Mouse (Mus musculus) heart, embryonic 10.5 days (tissue): ENCODE measurements at regions not wholly inside any gene's neighbourhood (a gene's known extent, or its start where the extent isn't known, plus 50 kb on each side); places are given as distances from the start of the nearest gene placed in this dataset.

Experiments
- DNase-seq: peaks from one replicate; pipeline ENCODE4 v3.0.0-alpha.2; 2017; ENCODE audit warnings: low spot score
- H3K27ac ChIP-seq: fragments of 300-500 bp; sonication (generic); 2 replicates; pipeline ENCODE4 v1.5.1; 2016; ENCODE audit warnings: mild to moderate bottlenecking
- H3K27me3 ChIP-seq: fragments of 300-500 bp; sonication (generic); 2 replicates; pipeline ENCODE4 v1.6.1; 2016; ENCODE audit warnings: mild to moderate bottlenecking; ENCODE audit not compliant: poor library complexity, insufficient read depth, severe bottlenecking
- H3K36me3 ChIP-seq: fragments of 300-500 bp; sonication (generic); 2 replicates; pipeline ENCODE4 v1.6.1; 2016; ENCODE audit warnings: mild to moderate bottlenecking, moderate library complexity
- H3K4me1 ChIP-seq: fragments of 300-500 bp; sonication (generic); 2 replicates; pipeline ENCODE4 v1.6.1; 2016; ENCODE audit warnings: mild to moderate bottlenecking
- H3K4me3 ChIP-seq: fragments of 300-500 bp; sonication (generic); 2 replicates; pipeline ENCODE4 v1.5.1; 2016; ENCODE audit warnings: mild to moderate bottlenecking, moderate library complexity
- H3K9me3 ChIP-seq: fragments of 300-500 bp; sonication (generic); 2 replicates; pipeline ENCODE4 v1.6.1; 2016; ENCODE audit warnings: mild to moderate bottlenecking, moderate library complexity
- WGBS: fragments of 180-500 bp; shearing (Covaris S2); methylation state at CpG from one replicate; pipeline ENCODE4 v1.1.7; 2016; 5-methylcytosine and 5-hydroxymethylcytosine counted together

DNA sequence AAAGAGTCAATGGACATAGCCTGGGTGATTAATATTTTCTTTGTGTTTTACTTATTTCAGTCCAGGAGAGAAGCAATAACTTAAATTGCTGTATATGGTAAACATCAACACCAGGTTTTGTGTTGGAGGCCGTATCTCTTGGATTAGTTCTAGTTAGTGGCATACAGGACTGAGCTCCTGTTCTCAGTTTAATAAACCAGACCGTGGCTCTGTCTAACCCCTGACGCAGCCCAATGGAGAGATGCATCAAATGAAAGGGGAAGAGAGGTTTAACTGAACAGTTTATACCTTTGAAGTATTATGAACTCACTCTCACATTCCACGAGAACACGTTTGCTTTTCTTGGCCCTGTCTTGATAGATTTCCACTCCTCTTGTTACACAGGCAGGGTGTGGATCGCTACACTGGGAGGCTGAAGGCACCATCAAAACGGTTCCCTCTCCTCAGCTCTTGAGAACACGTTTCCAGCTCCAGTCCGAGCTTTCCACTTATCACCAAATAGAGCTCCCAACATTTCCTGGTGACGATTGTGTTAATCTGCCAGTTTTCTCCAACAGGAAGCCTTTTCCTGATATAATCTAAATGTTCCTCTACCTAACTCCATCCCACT, 54.0 kb upstream of the Cerkl start:
- H3K4me1 ChIP-seq, result peaks cover 18% of the 10 kb centered on the region; the same call in 1 of the 2 replicates
- H3K4me3 ChIP-seq, result no peak overlapping the region
- no peaks in the 10 kb centered on the region for H3K9me3 ChIP-seq
- no peaks in the 10 kb centered on the region for H3K27me3 ChIP-seq
- peak overlapping the region; percentile 56; the same call in 1 of the 2 replicates for H3K27ac ChIP-seq
- H3K36me3 ChIP-seq, result no peaks in the 10 kb centered on the region
- 44% methylated on average over 10 of the region's 10 CpGs for WGBS
- no peak for DNase-seq

DNA sequence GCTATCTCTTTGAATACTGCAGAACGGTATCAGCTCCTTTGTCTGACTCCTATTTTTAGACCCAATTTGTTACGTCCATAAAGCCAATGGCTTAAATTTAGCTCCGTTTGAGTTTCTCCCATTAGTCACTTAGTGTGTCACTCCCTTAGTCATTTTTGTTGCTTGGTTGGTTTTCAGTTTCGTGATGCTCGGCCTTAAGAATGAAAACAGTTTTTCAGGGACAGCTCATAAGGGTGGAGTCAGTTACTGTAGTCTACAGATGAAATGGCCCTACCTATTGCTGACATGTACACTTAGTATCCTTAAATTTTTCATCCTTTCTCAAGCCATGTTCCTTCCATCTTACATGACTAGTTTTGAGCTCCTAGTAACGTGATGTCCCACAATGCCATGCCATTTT, 54.5 kb upstream of the Cerkl start:
- DNase-seq, result no peak
- H3K4me1 ChIP-seq, result peaks cover 18% of the 10 kb centered on the region; the same call in 1 of the 2 replicates
- WGBS, result 33% methylated on average over 6 of the region's 6 CpGs
- no peak overlapping the region for H3K4me3 ChIP-seq
- no peaks in the 10 kb centered on the region for H3K36me3 ChIP-seq
- no peak overlapping the region for H3K27ac ChIP-seq
- H3K9me3 ChIP-seq, result no peaks in the 10 kb centered on the region
- no peaks in the 10 kb centered on the region for H3K27me3 ChIP-seq

DNA sequence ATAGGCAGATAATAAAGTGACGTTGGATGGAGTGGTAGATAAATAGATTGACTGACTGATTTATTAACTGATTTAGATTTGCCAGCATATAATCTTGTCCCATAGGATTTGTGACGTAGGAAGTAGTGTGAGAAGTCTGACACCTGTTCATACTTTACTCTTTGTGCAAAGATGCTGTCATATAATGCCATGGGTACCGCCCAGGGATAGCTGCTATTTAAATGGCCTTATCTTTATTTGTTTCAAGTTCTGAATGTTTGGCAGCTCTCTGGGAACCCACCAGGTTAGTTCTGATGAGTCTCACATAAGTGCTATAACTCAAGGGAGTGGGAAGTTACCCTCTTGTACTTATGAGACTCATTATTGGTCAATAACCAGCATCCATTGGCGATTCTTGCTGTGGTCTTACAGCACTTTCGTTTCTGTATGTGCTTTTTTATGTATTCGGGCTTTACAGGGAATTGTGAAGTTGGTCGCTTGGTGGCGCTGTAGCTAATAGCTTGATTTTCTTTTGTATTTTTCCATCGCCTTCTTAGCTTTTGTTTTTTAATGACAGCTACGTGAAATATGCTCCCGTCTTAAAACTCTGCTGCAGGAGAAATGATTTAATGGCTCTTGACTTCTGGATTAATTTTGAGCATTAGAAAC, 55.2 kb upstream of the Cerkl start:
- H3K27ac ChIP-seq, result no peak overlapping the region

DNA sequence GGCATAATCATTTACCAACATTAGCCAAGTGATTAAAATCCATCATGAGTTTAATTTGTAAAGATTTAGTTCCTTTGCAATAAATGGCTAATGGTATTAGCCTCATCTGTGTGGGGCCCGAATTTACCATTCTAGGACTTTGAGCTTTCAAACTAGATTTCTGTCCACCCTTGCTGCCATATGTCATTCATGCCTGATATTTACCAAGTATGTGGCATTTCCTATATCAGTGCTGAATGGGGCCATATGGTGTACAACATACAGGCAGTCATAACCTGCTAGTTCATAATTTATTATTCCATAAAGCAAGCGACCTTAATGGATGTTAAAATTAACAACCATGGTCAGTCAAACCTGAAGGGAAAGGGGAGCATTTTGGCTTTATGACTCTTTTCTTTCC, 55.8 kb upstream of the Cerkl start:
- Histone ChIP-seq H3K4me1 (peaks cover 18% of the 10 kb centered on the region; the same call in 1 of the 2 replicates), H3K27me3 (no peaks in the 10 kb centered on the region), H3K27ac (no peak overlapping the region), H3K9me3 (no peaks in the 10 kb centered on the region), H3K36me3 (no peaks in the 10 kb centered on the region), H3K4me3 (no peak overlapping the region)
- WGBS, result 72% methylated on average over 2 of the region's 2 CpGs
- DNase-seq, result no peak

More for the DNA sequence above, 55.2 kb upstream of the Cerkl start:
- Histone ChIP-seq H3K9me3 (no peaks in the 10 kb centered on the region), H3K27me3 (no peaks in the 10 kb centered on the region), H3K36me3 (no peaks in the 10 kb centered on the region), H3K4me1 (peaks cover 18% of the 10 kb centered on the region; the same call in 1 of the 2 replicates), H3K4me3 (no peak overlapping the region)
- 30% methylated on average over 11 of the region's 11 CpGs for WGBS
- no peak for DNase-seq

DNA sequence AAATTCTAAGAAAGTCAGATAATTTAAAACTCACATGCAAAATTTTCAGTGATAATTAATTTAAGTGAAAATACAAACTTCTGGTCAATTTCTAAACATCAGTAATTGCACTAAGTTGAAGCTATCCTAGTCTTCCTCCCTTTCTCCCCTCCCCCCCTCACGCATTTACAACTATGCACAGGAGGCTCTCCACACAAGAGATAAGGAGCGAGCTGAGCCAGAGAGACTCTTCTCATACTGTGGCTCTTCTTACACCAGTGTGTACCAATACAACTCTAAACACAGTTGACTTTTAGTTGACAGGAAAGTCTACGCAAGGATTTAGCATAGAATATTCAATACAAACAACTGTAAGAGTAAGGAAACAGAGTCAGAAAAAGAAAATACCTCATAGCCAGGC, 57.1 kb upstream of the Cerkl start:
- no peak for DNase-seq
- Histone ChIP-seq H3K27ac (peak overlapping the region; percentile 8; the same call in 1 of the 2 replicates), H3K4me3 (no peak overlapping the region), H3K9me3 (no peaks in the 10 kb centered on the region), H3K36me3 (no peaks in the 10 kb centered on the region), H3K4me1 (peaks cover 18% of the 10 kb centered on the region; the same call in 1 of the 2 replicates), H3K27me3 (no peaks in the 10 kb centered on the region)
- 24% methylated on average over 3 of the region's 3 CpGs for WGBS

DNA sequence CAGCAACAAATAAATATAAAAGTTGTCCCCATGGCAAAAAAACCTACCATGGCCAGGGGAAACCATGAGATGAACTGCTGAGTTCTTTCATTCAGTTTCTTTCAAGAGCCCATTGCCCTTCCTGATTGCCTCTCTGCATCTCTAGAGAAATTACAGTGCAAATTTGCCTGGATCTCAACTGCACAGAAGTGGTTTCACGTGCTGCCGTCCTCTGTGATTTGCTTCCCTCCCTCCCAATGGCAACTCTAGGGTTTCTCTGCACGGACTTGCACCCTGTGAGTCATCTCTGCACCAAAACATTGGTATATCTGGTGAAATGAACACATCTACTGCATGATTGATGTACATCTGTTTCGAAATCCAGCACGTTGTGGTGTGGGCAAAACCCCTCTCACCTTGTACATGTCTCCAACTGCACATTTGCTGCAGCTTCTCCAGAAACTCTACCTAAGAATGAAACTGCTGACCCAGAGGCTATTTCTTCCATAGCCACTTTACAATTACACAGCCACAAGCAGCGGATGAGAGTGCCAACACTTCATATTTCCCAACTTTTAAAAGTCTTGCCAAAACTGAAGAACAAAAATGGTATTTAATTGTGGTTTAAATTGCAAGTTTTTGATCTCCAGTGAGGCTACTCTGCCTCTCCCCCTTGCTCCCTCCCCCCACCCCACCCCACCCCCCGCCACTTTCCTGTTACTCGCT, 61.6 kb upstream of the Cerkl start:
- Histone ChIP-seq H3K4me3 (no peak overlapping the region), H3K27ac (no peak overlapping the region), H3K36me3 (no peaks in the 10 kb centered on the region)

DNA sequence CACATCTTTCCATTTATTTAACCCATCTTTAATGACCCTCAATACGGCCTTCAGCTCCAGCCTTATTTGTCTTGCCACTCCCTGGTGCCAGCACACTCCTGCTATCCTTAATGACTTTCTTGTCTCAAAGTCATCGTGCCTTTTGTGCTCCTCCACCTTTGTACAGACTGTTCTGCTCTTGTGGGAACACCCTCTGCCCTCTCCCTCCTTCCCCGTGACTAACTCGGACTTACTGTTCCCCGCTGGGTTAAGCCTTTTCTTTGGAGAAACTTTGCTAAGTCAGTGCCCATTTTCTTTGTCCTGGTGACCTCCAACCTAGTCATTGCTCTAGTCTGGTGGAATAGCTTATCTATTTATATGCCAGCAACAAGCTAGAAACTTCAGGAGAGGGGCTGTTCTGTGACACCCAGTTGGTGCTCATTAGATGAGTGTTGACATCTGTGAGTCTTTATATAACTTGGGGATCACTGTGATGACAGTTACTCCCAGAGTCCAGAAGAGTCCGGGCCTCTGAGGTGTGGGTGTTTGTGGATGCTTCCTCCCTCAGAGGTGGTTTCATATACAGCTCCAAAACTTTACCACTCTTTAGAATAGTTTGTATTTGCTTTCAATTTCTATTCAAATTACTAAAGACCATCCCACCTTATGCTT, 63.3 kb upstream of the Cerkl start:
- Histone ChIP-seq H3K27ac (peak overlapping the region; percentile 32; the same call in 1 of the 2 replicates), H3K27me3 (no peaks in the 10 kb centered on the region), H3K4me1 (peaks cover 14% of the 10 kb centered on the region; the same call in 1 of the 2 replicates), H3K36me3 (no peaks in the 10 kb centered on the region), H3K9me3 (no peaks in the 10 kb centered on the region), H3K4me3 (no peak overlapping the region)
- 50% methylated on average over 6 of the region's 6 CpGs for WGBS
- DNase-seq, result no peak

More for the DNA sequence above, 61.6 kb upstream of the Cerkl start:
- Histone ChIP-seq H3K27me3 (no peaks in the 10 kb centered on the region), H3K9me3 (no peaks in the 10 kb centered on the region), H3K4me1 (peaks cover 21% of the 10 kb centered on the region; the same call in 1 of the 2 replicates)
- WGBS, result 74% methylated on average over 8 of the region's 8 CpGs
- no peak for DNase-seq

DNA sequence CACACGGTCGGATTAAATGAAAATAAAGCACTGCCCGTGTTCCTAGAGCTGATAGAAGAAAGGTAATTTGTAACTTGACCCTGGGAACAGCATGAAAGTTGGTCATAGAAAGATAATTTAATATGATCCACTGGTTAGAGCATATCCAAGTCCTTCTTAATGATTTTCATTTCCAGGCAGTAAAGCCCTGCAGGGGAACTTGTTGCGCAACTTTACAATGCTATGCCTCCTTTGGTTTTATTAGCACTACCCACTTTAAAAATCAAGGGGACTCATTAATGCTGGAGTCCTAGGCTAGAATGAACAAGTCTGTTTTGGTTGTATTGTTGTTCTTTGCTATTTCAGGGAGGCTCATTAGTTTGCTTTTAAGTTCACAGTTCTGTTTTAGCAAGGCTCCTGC, 66.9 kb upstream of the Cerkl start:
- Histone ChIP-seq H3K4me1 (peaks cover 14% of the 10 kb centered on the region; the same call in 1 of the 2 replicates), H3K9me3 (no peaks in the 10 kb centered on the region), H3K4me3 (no peak overlapping the region), H3K36me3 (no peaks in the 10 kb centered on the region), H3K27me3 (no peaks in the 10 kb centered on the region), H3K27ac (no peak overlapping the region)
- DNase-seq, result no peak
- 76% methylated on average over 4 of the region's 4 CpGs for WGBS

DNA sequence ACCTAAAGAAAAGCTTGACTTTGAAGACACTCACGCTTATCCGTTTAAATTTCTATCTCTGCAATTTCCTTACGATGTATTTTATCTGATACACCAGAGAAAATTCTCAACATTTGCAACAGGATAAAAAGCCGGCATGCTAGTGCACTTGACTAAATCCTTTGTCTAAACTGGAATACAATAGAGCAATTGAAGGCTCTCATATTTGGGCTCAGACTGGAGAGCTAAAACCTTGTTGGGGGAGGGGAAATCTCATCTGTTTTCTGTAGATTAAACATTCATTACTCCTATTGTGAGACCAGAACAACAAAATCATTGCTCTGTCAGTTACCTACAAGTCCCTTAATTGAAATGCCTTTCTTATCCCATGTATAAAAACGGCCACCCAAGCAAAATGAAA, 70.9 kb upstream of the Cerkl start:
- H3K27me3 ChIP-seq, result no peaks in the 10 kb centered on the region
- no peaks in the 10 kb centered on the region for H3K9me3 ChIP-seq
- H3K4me3 ChIP-seq, result no peak overlapping the region
- DNase-seq, result no peak
- no peaks in the 10 kb centered on the region for H3K36me3 ChIP-seq
- WGBS, result 70% methylated on average over 5 of the region's 5 CpGs
- H3K4me1 ChIP-seq, result peaks cover 19% of the 10 kb centered on the region; the same call in 1 of the 2 replicates
- H3K27ac ChIP-seq, result no peak overlapping the region

DNA sequence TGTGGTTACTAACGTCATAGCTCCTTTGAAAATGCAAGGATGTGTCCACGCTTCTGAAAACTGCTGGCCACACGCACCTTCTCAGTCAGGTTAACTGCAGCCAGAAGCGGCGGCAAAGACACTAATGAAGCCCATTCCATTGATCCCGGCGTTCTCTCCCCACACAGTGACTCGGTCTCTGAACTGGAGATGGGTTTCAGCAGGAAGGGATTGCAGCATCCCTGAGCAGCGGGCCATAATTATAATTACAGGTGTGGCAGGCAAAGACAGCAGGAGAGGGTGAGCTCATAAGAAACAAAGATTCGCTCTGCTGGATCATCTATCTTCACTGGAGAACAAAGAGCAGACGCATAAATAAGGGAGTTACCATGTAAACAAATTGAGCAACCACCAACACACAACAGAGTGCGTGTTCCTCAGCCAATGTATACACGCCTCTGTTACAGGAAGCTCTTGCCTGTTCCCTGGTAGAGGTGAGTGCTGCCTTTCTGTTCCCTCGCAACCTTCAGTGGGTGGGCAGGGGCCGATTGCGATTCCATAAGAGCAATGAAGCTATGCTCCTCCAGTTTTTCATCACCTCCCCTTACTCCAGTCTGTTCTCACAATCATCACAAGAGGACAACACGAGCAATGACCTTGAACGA, 71.9 kb upstream of the Cerkl start:
- Histone ChIP-seq H3K4me3 (no peak overlapping the region), H3K36me3 (no peaks in the 10 kb centered on the region), H3K4me1 (peaks cover 19% of the 10 kb centered on the region; the same call in 1 of the 2 replicates), H3K27me3 (no peaks in the 10 kb centered on the region), H3K27ac (peak overlapping the region; percentile 72; the same call in 1 of the 2 replicates), H3K9me3 (no peaks in the 10 kb centered on the region)
- WGBS, result 66% methylated on average over 18 of the region's 18 CpGs
- no peak for DNase-seq

DNA sequence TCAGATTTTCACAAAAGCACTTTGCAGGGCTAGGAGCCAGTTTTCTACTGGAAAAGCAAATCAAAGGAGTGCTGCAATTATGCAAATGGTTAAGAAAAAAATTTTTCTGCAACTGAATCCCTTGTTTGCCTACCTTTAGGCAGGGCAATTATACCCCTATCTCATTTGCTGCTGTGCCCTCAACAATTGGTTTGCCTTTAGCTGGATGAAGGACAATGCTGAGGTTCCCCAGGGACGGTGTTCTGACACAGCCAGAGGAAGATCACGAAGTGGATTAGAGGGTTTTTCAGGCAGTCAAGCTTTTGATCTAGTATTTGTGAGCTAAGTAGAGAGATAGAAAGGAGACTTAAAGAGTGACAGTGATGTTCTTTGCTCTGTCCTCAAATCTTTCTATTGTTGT, 72.6 kb upstream of the Cerkl start:
- Histone ChIP-seq H3K27ac (peak overlapping the region; percentile 72; the same call in 1 of the 2 replicates), H3K4me3 (no peak overlapping the region), H3K9me3 (no peaks in the 10 kb centered on the region), H3K4me1 (peaks cover 19% of the 10 kb centered on the region; the same call in 1 of the 2 replicates), H3K27me3 (no peaks in the 10 kb centered on the region), H3K36me3 (no peaks in the 10 kb centered on the region)
- 25% methylated on average over 2 of the region's 2 CpGs for WGBS
- DNase-seq, result no peak

DNA sequence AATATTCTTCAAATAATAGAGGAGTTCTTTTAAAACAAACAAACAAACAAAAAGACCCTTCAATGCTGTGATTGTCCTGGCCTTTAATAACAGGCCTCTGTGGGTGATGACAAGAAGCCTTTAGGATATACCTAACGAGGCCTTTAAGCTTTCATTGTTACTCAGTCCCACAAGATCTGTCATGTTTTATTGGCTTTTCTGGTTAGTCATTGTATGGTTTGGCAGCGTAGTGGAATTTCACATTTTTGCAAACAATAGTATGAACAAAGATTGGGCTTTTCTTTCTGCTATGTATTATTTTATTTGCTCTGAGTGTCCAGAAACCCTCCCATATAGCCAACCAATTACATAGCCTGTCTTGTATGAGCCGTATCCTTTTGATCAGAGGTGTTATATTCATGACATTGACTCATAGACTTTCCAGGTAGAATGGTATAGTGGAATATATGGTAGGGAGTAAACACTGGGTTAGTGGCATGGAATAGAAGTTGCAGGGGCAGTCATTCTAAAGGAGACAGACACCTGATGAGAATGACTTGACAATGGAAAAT, 76.1 kb upstream of the Cerkl start:
- DNase-seq, result no peak
- Histone ChIP-seq H3K36me3 (no peaks in the 10 kb centered on the region), H3K27me3 (no peaks in the 10 kb centered on the region), H3K4me3 (no peak overlapping the region), H3K9me3 (no peaks in the 10 kb centered on the region), H3K27ac (no peak overlapping the region), H3K4me1 (peaks cover 22% of the 10 kb centered on the region; the same call in 1 of the 2 replicates)
- WGBS, result 79% methylated on average over 3 of the region's 3 CpGs
